Mouse (Mus musculus) mesoderm, embryonic 11.5 days (tissue): Measurements from ENCODE around the gene Fam71e1.
A peak's percentile ranks its signal among the peaks of the same experiment; 100 is the strongest.

Experiments
- DNase-seq: peaks from one replicate; pipeline ENCODE4 v3.0.0-alpha.2; 2012; ENCODE audit warnings: low read depth, low spot score

The Fam71e1 gene

DNA sequence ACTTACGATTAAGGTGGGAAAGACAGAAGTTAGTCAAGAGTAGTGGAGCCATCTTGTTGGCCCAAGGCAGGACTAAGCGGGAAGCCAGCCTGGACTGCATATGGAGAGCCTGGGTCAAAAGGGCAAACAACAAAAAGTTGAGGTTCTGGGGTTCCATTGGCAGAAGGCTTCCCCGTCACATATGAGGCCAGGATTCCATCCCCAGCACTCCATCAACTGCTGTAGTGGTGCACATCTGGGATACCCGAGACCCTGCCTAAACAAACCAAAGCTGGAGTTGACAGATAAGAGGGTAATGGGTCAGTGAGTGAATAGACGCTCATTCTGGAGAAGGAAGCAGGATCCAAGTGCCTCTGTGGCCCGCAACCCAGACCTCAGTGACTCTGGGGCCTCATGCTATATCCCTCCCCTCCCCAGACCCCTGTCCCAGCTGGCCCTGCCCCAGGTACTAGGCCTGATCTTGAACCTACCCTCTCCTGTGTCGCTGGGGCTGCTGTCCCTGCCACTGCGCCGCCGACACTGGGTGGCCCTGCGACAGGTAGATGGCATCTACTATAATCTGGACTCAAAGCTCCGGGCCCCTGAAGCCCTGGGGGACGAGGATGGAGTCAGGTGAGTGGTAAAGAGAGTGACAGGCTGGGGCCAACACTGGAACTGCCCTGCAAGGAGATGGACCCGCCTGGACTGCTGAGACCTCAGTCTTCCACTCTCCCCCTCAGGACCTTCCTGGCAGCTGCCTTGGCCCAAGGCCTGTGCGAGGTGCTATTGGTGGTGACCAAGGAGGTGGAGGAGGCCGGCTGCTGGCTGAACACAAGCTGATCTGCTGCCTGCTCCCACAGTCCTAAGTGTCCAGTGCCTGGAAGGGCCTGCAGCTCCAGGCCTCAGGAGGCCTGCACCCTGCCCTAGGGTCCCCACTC is 25.4 kb upstream of the Fam71e1 start:
- DNase-seq: no peak

DNA sequence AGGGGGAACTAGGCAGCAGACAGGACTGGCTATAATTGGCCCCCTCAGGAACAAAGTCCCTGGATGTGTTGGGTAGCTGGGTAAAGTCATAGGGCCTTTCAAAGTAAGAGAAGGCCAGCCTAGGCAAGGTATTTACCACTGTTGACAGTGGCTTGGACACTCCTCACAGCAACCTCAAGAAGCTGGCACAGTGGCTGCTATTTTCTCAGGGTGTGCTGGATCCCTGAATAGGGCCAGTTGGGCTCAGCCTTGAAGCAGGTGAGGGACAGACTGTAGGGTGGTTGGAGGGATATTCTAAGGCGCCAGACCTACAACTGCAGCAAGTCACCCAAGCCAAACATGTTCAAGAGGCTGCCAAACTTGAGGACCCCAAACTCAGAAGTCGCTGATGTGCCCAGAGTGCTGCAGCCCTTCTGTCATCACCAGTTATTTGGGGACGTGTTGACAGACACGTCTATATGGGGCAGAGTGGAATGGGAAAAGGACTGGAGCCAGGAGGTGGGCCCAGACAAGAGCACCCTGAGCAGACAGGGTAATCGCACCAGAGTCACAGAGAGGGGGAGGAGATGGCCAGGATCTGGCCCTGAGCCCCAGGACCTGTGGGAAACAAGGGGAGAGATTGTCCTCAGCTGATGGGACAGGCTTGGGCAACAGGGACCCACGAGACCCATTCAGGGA is 24.4 kb upstream of the Fam71e1 start:
- DNase-seq: no peak

DNA sequence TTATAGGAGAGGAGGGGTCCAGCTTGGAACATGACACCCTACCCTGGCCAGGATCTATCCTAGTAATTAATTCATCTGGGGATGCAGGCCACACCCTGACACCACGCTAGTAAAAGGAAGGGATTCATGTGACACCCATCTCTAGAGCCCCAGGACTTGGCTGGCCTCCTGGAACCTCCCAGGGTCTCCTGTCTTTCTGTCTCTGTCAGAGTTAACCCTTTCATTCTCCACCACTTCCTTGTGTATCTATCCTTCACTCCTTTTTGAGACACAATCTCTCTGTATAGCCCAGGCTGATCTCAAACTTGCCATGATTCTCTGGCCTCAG is 23.9 kb upstream of the Fam71e1 start:
- no peak for DNase-seq

DNA sequence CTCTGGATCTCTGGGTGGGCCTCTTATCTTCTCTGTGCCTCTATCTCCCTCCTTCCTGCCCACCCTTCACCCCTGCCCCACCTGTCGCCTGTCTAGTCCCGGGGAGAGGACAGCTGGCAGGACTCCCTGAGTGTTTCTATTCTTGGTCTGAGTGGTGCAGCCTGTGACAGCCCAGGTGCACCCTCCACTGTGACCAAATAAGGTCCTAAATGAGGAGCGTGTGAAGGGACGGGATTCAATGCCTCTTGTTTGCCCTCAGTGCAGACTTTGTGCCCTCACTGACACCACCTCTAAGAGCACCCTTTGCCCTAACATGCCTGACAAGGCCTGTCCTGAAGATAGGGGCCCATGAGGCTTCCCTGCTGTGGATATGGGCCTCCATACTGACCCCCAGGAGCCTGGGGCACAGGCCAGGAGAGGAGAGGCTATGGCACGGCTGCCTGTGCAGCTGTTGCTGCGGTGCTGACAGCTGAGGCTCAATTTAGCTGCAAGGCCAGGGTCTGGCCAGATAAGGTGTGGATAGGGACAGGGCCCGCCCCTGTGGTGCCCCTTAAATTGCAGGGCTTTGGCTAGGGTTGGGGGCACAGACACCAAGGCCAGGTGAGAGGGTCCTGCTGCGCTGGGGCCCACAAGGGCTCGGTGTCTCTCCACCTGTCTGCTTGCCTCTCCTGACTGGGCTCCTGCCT is 23.3 kb upstream of the Fam71e1 start:
- DNase-seq: no peak

DNA sequence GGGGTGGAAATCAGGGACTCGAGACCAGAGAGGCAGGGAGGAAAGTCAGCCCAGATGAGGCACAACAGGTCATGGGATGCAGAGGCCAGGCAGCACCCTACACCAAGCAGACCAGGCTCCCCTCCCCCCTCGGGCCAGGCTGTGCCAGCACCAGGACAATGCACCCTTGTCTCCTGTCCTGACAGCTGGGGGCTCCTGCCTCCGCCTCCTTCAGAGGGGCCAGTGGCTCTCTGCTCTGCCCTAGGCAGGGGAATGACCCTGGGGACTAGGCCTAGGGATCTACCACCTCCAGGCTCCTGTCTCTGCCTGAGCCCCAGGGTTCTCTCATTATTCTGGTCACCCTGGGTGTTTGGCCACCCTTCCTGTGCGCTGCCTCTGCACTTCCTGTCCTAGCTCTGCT is 22.0 kb upstream of the Fam71e1 start:
- peak; percentile 55 for DNase-seq

DNA sequence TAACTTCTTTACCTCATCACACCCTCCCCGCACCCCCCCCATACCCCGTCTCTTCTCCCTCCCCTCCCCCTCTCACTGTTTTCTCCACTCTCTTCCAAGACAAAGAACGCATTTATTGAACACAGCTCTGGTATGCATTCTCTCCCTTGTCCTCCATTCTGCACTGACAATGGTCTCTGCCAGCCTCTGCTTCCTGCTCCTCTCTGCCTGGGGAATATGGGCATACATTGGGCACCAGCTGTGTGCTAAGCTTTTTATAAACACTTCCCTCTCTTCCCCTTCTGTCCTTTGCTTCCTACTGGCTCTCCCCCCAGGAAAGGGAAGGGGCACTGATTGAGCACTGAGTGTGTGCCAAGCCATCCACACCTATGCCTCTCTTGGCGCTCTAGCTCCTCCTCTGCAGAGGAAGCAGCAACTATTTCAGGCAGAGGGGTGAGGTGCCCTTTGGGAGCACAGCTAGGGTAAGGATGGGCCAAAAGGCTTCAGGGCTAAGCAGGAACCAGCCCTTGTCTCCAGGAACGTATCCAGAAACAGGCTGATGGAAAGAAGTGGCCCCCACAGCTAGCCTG is 21.3 kb upstream of the Fam71e1 start:
- no peak for DNase-seq

DNA sequence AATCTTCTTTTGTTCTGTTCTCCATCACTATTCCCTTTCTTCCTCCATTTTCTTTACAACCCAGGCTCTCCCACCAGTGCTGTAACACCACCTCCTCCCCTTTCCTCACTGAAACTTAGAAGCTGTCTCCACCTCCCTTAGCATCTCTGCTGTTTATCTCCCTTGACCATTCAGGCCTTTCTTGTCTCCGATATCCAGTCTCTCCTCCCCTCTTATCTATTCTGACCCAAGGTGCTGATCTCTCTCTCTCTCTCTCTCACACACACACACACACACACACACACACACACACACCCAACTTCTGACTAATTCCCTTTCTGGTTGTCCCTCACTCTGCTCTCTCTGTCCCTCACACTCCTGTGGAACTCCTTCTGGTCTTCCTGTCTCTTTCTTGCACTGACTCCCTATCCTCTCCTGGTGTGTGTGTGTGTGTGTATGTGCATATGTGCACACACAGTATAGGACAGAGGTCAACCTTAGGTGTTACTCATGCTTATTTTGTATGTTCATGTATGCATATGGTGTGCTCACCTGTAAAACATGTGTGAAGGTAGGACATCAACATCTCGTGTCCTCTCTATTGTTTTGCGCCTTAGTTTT is 13.4 kb upstream of the Fam71e1 start:
- no peak for DNase-seq

DNA sequence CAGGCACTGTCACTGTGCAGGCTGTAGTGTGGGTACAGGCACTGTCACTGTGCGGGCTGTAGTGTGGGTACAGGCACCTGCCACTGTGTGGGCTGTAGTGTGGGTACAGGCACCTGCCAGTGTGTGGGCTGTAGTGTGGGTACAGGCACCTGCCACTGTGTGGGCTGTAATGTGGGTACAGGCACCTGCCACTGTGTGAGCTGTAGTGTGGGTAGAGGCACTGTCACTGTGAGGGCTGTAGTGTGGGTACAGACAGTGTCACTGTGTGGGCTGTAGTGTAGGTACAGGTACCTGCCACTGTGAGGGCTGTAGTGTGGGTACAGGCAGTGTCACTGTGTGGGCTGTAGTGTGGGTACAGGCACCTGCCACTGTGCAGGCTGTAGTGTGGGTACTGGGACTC is 12.3 kb upstream of the Fam71e1 start:
- no peak for DNase-seq

DNA sequence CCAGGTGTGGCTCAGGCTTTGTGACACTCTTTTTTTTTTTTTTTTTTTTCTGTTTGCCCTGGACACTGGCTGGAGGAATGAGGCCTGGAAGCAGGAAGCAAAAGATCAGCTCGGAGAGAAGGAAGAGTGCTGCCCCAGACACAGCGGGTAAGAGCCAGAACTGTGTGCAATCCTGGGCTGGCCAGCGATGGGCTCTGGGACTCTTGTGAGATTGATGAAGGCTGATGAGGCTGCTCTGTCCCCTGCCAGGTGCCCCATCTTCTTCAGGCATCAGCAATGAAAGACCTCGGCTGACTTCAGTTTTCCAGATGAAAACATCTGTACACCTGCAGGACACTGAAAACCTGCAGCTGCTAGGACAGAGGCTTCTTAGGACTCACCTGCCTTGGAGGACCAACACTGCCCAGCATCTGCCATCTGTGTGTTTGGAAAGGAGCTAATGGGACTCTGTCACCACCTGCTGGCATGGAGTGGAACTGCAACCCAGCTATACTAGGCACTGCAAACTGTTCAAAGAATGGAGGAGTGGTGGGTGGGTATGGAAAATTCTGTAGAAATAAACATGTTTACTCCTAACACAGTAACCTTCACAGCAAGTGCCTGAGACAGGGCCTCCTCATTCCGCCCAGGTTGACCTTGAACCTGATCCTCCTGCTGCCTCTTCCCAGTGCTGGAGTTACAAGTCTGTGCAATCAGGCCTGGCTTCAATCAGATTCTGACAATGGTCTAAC is 11.4 kb upstream of the Fam71e1 start:
- peak; percentile 86 for DNase-seq

DNA sequence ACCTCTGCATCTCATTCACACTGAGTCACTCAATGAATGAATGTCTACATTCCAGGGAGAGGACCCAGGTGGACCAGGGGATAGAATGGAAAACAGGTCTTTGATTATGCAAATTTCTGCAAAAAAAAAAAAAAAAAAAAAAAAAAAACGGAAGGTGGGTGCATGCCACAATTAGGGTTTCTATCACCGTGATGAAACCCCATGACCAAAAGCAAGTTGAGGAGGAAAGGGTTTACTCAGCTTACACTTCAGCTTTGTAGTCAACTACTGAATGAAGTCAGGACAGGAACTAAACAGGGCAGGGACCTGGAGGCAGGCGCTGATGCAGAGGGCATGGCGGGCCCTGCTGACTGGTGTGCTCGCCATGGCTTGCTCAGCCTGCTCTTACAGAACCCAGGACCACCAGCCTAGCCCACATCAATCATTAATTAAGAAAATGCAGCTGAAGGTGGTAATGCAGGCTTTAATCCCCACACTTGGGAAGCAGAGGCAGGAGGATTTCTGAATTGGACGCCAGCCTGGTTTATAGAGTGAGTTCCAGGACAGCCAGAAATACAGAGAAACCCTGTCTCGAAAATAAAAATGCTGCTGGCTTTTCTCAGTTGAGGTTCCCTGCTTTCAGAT is 10.7 kb upstream of the Fam71e1 start:
- DNase-seq: no peak

DNA sequence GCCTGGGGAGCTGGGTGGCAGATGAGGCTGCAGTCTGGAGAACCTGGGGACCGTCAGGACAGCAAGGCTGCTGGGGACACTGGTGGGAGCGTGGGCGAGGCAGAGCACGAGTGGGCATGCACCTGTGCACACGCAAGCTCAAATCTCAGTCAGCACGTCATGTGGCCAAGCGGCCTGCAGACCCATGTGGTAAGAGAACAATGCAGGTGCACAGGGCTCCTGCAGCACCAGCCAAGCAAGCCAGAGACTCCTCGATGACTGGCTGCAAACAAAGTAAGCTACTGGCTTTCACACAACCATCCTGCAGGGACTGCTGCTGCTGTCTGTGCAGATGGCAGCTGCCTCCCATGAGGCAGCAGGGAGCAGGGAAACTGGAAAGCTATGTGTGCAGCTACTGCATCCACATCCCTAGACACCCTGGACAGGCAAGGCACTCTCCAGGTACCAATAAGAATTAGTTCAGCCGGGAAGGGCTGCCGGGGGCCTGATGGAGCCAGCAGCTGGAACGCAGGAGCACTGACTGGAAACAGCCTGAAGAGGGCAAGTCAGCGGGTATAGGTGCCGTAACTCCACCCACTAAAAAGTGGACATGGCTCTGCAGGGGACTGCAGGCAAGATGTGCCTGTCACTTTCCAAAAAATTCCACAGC is 9.3 kb upstream of the Fam71e1 start:
- DNase-seq: no peak

DNA sequence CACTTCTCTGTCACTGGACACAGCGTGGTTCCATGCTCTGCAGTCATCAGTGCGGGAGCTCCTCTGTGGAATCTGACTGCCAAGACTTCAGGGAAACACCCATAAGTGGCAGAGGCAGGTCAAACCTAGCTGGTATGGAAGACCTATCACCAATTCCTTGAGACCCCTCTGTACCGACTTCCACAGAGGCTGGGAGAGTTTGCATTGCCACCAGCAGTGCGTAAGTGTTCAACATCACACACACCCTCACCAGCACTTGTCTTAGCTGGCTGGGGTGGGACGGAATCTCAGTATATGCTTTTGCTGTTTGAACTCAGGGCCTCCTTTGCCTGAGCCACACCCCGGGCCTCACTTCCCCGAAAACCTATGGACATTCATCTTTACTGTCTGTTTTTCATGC is 8.4 kb upstream of the Fam71e1 start:
- DNase-seq: no peak

DNA sequence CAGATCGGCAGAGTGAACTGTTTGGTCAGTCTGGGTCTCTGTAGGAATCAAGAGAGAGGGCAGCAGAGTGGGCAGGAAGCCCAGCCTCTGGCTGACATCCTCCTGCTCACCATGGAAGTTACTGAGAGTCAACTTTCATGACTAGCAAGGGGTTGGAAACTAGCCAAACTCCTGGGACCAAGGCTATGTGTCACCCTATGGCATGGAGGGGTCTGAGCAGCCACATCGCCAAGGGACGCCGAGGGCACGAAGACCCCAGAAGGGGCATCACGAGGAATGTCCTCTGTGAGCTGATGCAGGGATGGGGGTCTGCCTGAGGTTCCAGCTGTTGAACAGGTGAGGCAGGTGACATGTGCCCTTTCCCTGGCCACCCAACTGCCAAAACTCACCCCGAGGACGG is 7.8 kb upstream of the Fam71e1 start:
- no peak for DNase-seq

DNA sequence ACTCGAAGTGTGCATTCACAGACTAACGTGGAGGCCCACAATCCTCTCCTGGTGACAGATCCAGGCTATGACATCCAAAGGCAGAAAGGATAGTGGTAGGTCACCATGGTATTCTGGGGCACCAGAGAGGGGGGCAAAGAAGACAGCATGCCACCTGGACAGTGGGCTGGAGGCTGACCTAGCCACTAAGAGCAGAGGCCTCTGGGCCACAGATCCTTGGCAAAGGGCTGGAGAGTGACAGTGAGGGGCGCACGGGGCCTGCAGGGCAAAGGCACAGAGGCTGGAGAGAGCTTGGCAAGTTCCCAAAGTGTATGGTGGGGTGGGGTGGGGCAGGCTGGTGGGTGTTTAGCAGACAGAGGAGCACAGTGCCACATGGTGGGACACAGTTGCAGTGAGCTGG is 6.1 kb upstream of the Fam71e1 start:
- DNase-seq: no peak

DNA sequence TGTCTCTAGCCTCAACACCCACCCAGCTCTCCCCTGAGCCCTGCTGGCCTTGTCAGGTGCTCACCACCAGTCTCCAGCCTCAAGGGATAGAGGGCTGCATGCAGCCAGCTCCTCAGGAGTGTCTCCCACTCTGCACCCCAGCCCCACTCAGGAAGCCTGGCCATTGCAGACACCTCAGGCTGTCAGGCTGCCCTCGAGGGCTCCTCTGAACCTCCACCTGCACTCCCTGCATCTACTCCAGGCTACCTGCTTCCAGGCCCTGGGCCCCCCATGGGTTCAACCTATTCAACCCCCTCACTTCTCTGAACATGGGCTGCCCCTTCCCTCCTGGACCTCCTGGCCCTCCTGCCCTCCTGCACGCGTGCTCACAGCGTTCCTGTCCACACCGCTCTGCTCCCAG is 5.0 kb upstream of the Fam71e1 start:
- DNase-seq: no peak

DNA sequence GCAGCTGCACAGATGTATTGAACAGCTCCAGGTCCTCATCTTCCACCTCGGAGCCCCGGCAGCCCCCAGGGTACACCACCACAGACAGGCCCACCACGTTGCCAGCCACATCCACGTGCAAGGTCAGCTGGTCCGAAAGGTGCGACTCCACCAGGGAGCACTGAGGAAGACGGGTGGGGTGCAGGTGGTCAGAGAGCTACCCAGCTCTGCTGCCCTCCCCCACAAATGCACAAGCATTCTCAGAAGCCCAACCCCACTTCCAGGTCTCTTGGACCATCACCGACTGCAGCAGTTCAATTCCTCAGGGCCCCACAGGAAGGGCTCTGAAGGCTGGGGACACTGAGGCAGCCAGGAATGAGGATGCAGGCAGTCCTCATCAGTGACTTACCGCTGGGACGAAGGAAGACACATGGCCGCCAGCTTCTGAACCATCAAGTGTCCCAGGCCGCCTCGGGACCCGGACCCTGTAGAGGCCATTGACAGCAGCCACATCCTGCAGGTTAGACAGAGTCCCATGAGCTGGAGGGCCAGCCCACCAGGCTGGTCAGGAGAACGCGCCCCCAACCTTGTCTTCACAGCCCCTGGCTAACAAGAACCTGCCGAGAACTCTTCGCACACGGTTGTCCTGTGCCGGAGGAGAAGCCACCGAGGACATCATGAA is 4.1 kb upstream of the Fam71e1 start:
- no peak for DNase-seq

DNA sequence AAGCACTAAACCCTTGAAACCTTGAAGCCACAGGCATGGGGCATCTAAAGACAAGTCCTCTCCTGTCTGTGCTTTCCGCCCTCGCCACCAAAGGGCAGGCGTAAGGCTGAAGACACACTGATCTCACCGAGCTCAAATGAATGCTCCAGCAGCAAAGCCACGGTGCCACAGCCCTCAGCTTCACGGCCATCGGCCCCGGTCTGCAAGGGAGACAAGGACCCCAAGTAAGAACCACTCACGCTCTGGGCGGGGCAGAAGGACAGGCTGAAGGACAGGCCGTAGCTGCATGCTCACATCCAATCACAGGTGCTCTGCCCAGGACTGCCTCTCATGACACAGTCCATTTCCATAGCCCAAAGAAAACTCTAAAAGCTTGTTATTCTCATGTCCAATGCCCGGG is 1.7 kb upstream of the Fam71e1 start:
- DNase-seq: no peak

DNA sequence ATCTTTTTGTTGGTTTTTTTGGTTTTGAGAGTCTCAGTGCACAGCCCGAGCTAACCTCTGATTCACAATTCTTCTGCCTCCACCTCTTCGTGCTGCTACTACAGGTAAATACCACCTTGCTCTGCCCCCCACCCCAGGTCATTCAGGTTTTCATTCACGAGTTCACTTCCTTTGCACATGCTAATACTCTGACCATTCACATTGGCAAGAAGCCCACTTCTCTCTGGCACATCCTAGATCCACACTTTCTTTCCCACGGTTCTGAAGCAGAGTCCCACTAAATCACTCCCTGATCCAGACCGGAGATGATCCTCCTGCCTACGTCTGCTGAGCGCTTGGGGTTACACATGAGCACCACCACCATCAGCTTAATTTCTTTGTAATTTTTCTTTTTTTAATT is 1.3 kb upstream of the Fam71e1 start:
- no peak for DNase-seq

DNA sequence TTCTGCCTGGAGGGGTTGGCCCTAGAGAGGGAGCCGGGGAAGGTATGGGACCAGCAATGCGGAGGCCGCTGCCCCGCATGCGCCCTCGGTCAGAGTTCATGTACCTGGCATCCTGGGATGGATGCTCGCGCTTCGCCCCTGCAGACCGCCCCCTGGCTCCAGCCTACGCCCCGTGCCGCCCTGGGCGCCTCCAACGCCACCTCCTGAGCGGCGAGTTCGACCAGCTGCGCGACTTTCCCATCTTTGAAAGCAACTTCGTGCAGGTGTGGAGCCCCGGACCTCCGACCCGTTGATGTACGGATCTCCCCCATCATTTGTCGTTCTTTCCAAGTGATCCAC is 359 bp downstream of the Fam71e1 start:
- DNase-seq: no peak
